Mouse (Mus musculus) layer of hippocampus, adult 8-10 months (tissue): ENCODE measurements around the gene Morc3. TPM values are rescaled to one million over a fixed set of nuclear protein-coding genes. Genes with fewer than 3 reads are reported as not detected.

ENCODE experiments used
- DNase-seq, 2 experiments: peaks; one replicate each; pipeline ENCODE4 v3.0.0; 2022; ENCODE audit warnings: low spot score in 2 of 2
- total RNA-seq, 4 experiments: library from RNA; stranded (reverse); gene quantifications; 2 replicates each; pipeline ENCODE4 v1.2.4; 2022

The Morc3 gene
- total RNA-seq, 4 experiments from 2014 or later, result 29.2 to 48.5 (median 41.1) TPM

GRCm38 (mm10) chr16:93920673-93921072 is 88.8 kb downstream of the Morc3 start:
- no peak for DNase-seq

GRCm38 (mm10) chr16:93922835-93923389 is 91.0 kb downstream of the Morc3 start:
- no peak for DNase-seq

DNA sequence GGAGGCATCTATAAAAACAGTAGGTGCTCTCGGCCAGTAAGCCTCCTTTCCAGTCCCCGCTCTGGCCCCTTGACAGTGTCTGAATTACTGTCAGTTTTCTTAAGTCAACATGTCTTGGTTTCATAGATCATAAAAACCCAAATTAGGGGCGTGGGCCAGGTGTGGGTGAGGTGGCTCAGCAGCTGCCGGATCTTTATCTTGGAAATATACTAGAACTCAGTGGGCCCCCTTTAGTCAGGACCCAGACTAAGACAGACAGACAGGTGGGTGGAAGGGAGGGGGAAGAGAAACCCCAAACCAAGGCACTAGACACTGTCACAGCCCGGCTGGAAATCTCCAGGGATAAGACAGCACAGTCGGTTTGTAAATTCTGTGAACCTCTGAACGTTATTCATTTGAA is 91.9 kb downstream of the Morc3 start:
- DNase-seq, result no peak

Other genes starting within 250 kb of the Morc3 start
- gene Setd4, start 228.1 kb upstream of the Morc3 start, total RNA-seq, result 10 to 100 TPM in 3 of 4 experiments, 1 to 10 TPM in 1; 8.6 to 12.9 (median 11.4) TPM
- 10 to 100 TPM; 65.9 to 72.9 (median 71.2) TPM for gene Cbr1, start 226.3 kb upstream of the Morc3 start, total RNA-seq
- 1 to 10 TPM; 1.2 to 3.0 (median 2.5) TPM for gene Gm5678, start 204.0 kb upstream of the Morc3 start, total RNA-seq
- gene Cbr3, start 148.9 kb upstream of the Morc3 start, total RNA-seq, result 10 to 100 TPM; 16.9 to 19.0 (median 17.5) TPM
- gene Dop1b, start 120.2 kb upstream of the Morc3 start, total RNA-seq, result 100 to 1,000 TPM in 3 of 4 experiments, 10 to 100 TPM in 1; 88.7 to 126 (median 112) TPM
- 1 to 10 TPM in 2 of 4 experiments, under 1 TPM in 2; 0.18 to 1.5 (median 0.96) TPM for gene Chaf1b, start 51.8 kb downstream of the Morc3 start, total RNA-seq
- 1 to 10 TPM in 3 of 4 experiments, under 1 TPM in 1; 0.72 to 1.4 (median 1.3) TPM for gene Cldn14, start 176.7 kb downstream of the Morc3 start, total RNA-seq